Mouse (Mus musculus) heart, adult 2 months (tissue): ENCODE measurements at regions not wholly inside any gene's neighbourhood (a gene's known extent, or its start where the extent isn't known, plus 50 kb on each side); places are given as distances from the start of the nearest gene placed in this dataset.

Experiments used
- CTCF ChIP-seq: fragments of 200-600 bp; IDR thresholded peaks from 2 replicates; pipeline ENCODE4 v1.8.1; 2022; ENCODE audit warnings: antibody characterized with exemption, mild to moderate bottlenecking, moderate library complexity
- EP300 ChIP-seq: fragments of 200-500 bp; IDR thresholded peaks from 2 replicates; pipeline ENCODE4 v1.6.1; 2011; ENCODE audit warnings: low read depth, low read length, control low read depth; ENCODE audit not compliant: insufficient read depth

GRCm38 (mm10) chr1:88891041-88891440 lies 179.2 kb upstream of the Sh3bp4 start:
- TF ChIP-seq CTCF = no peak
- TF ChIP-seq EP300 = no peak
